Mouse (Mus musculus): ENCODE results near the gene Swap70.

The Swap70 gene

GRCm38 (mm10) chr7:110309246-110309645, 87.7 kb downstream of the Swap70 start:
- DNase-seq: no peak

- DNase-seq: no peak
Observed at GRCm38 (mm10) chr7:110313392-110314055, 92.0 kb downstream of the Swap70 start.

GRCm38 (mm10) chr7:110314401-110314890, 92.9 kb downstream of the Swap70 start:
- no peak for DNase-seq

- DNase-seq: no peak
Observed at GRCm38 (mm10) chr7:110315352-110315751, 93.8 kb downstream of the Swap70 start.

- DNase-seq: no peak
Observed at GRCm38 (mm10) chr7:110317412-110317811, 95.9 kb downstream of the Swap70 start.

GRCm38 (mm10) chr7:110318971-110319519, 97.5 kb downstream of the Swap70 start:
- no peak for DNase-seq

- no peak for DNase-seq
Observed at GRCm38 (mm10) chr7:110321106-110321505, 99.6 kb downstream of the Swap70 start.

- no peak for DNase-seq
Observed at GRCm38 (mm10) chr7:110324852-110325251, 103.3 kb downstream of the Swap70 start.

GRCm38 (mm10) chr7:110325381-110326110, 104.0 kb downstream of the Swap70 start:
- no peak for DNase-seq

Data from kidney, postnatal 10 days (tissue).